Mouse (Mus musculus) kidney, postnatal 25 days (tissue): ENCODE data around the gene St8sia1.

Experiments used
- DNase-seq, 2 experiments: peaks; one replicate each; pipeline ENCODE4 v3.0.0; 2021; ENCODE audit warnings: mixed read lengths in 2 of 2

St8sia1 gene

GRCm38 (mm10) chr6:142908911-142909770 lies 55.1 kb downstream of the St8sia1 start:
- DNase-seq: no peak

- DNase-seq: no peak
Observed at GRCm38 (mm10) chr6:142908412-142908811, 55.8 kb downstream of the St8sia1 start.

DNA sequence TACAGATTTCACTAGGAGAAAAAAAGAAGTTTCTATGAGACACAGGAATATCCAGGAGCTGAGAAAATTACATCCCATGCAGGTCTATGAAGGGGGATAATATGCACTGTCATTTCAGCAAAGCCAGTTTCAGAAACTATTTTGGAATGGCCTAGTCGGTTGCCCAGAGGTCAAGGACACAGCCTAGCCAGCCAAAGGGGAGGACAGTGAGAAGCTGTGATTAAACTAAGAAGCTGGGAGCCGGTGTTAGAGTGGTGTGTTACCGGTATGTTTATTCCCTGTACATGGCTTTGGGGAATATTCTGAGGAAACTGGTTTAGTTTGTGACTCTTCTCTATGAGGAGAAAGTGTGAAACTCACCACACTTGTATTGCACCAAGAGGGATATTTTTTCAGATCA lies 68.9 kb downstream of the St8sia1 start:
- no peak for DNase-seq

DNA sequence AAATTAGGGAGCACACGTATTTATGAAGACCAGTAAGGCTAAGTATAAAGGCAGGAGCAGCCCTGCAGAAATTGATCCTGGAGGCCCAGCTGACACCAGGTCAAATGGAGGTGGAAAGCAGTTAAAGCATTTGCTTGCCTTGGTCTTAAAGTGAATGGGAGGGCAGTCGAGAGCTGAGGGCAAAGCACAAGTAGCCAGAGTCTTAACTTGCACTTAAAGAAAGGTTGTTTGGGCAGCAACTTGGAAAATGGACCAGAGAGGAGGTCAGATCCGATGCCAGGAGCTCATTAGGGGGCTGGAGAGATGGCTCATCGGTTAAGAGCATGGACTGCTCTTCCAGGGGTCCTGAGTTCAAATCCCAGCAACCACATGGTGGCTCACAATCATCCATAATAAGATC lies 70.5 kb downstream of the St8sia1 start:
- peak; percentile 17 to 54 for DNase-seq

DNA sequence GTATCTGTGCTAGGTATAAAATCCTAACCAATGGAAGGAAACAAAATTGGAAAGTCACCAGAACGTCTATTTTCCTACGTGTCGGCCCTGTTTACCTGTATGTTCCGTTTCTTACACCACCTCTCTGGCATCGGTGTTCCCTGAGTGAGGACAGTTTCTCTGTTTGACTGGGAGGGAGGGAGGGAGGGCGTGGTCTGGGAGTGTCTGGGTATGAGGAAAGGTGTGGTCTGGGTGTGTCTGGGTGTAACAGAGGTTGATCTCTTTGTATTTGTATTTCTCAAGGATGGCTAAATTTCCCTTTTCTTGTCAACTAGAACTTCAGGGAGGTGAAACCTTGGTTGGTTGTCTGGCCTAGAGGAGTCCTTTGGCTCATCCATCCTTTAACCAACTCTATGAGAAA lies 73.9 kb downstream of the St8sia1 start:
- DNase-seq: no peak

- DNase-seq: peak; percentile 60 to 76
Observed at GRCm38 (mm10) chr6:142888970-142889740, 75.1 kb downstream of the St8sia1 start.

GRCm38 (mm10) chr6:142888346-142888745 lies 75.9 kb downstream of the St8sia1 start:
- DNase-seq: no peak

GRCm38 (mm10) chr6:142887375-142887774 lies 76.9 kb downstream of the St8sia1 start:
- peak in 1 of 2 experiments; percentile 6 for DNase-seq

GRCm38 (mm10) chr6:142885364-142886154 lies 78.7 kb downstream of the St8sia1 start:
- DNase-seq: no peak

DNA sequence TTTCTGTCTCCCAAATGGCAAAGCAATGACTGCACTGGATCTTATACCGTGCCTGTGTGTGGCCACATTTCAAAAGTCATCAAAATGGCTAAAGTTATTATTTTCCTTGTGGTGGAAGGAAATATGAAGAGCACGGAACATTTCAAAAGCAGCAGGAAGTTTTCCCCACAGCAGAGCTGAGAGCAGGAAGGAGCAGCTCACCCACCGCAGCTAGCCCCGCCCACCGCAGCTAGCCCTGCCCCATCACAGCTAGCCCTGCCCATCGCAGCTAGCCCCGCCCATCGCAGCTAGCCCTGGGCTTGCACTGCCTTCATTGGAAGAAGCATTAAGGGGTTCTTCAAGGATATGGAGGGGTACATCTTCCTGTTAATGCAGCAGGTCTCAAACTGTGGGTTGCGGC lies 80.1 kb downstream of the St8sia1 start:
- DNase-seq: peak; percentile 38 to 59

DNA sequence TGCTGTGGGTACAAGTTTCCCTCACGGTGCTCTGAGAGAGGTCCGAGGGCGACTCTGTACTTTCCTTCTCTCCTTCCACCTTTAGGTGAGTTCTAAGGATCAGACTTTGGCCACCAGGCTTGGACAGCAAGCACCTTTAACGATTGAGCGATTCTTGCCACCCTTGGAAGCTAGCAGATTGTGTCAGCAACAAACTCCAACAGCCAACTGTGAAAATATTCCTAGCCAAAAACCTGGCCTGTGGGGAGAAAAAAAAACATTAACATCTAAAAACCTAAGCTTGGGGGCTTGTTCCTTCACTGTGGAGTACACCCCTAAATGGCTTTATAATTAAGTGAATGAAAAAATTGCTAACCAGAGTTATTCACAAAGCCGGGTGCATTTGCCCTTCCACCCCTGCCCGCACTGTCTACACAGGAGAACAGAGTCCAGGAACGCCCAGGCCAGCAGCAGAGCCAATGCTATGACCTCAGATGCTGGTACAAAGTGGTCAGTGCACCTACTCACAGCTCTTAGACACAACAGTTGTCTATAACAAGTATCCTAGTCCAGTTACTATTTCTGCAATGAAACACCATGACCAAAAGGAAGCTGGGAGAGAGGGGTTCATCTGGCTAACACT lies 83.3 kb downstream of the St8sia1 start:
- DNase-seq: peak; percentile 81 to 93

- DNase-seq: peak; percentile 95 to 96
Observed at GRCm38 (mm10) chr6:142878744-142879701, 85.2 kb downstream of the St8sia1 start.

GRCm38 (mm10) chr6:142877221-142877620 lies 87.0 kb downstream of the St8sia1 start:
- peak in 1 of 2 experiments; percentile 39 for DNase-seq

GRCm38 (mm10) chr6:142876279-142876899 lies 87.9 kb downstream of the St8sia1 start:
- DNase-seq: no peak

DNA sequence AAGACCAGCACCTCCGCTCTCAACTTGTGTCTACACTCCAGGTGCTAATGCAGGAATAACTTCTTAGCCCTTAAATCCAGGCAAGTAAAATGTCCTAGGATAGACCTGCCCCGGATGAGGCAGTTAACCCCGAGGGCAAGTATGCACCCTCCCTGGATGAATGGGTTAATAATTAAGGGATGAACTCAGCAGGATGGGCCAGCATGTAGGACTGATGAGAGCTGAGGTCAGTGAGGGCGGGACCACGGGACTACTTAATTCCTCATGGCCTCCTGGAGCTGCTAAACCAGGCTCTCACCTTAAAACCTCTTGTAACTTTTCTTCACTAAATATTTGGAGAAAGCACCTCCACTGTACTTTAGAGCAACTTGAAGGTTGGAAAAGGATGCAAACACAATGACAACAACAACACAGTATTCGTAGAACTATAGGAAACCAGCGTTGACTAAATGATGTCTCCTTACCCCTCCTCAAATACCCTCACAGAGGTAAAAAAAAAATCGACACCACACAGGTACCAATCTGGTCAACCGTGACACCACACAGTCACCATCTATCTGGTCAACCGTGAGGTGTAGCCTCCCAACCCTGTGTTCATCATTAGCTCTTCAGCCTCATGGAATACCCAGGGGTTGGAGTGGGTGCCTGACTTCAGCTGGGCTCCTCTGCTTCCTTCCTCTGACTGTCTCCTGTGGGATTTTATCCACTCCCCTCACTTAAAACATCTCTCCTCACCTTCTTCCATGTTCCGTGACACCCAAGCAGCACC lies 90.3 kb downstream of the St8sia1 start:
- peak; percentile 82 to 93 for DNase-seq

DNA sequence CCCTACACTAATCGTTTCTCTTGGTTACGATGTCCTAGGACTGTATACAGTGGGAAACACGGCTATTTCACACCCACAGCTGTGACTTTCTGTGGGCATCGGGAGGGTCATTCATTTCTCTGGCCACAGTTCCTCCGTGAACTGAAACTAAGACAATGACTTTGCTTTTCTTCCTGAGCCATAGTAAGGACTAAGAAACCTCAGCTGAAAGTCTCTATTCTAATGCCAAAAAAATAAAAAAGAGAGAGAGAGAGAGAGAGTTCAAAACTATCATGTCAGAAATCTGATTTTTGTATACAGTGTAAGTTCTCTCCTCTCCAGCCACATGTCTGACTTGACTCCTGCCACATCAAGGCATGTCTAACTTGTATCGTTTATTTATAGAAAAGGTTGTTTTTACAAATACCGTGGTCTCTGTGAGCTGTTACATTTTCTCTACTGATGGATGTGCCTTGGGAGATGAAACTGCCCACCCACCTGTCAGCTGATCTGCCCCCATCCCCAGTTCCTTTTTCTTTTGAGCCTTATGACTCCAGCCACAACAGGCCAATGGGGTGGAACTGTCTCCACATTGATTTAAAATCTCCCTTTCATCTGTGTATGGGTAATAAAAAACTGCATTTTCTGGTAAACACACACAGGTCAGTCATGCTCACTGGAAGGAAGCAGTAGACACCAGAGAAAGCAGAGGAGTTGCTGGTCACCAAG lies 94.4 kb downstream of the St8sia1 start:
- no peak for DNase-seq

- peak; percentile 40 to 45 for DNase-seq
Observed at GRCm38 (mm10) chr6:142867471-142868055, 96.7 kb downstream of the St8sia1 start.

GRCm38 (mm10) chr6:142867023-142867422 lies 97.2 kb downstream of the St8sia1 start:
- no peak for DNase-seq

GRCm38 (mm10) chr6:142865199-142865598 lies 99.1 kb downstream of the St8sia1 start:
- DNase-seq: no peak
